Mouse (Mus musculus) lung, postnatal 0 days (tissue): ENCODE measurements around the gene Ptgfr.

ENCODE experiments used
- CTCF ChIP-seq: IDR thresholded peaks from 2 replicates; pipeline ENCODE4 v1.5.1; 2016; ENCODE audit warnings: antibody characterized with exemption, mild to moderate bottlenecking
- EP300 ChIP-seq: IDR thresholded peaks from 2 replicates; pipeline ENCODE4 v1.6.1; 2016; ENCODE audit warnings: antibody characterized with exemption, mild to moderate bottlenecking, control low read depth

DNA sequence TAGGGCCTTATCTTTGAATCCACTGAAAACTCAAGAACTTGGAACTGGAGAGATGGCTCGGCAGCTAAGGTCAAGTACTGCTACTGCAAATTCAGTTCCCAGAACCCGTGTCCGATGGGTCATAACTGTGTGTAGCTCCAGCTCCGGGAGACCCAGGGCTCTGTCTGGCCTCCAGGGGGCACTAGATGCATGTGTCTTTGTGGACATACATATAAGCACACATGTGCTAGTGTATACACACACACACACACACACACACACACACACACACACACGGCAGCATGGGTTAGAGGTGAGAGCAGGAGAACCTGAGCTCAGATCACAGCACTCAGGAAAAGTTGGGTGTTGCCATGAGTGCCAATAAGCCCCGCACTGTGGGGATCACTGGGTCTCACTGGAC is 19.2 kb downstream of the Ptgfr start:
- TF ChIP-seq CTCF: peak; percentile 57
- TF ChIP-seq EP300: no peak
